Mouse (Mus musculus): ENCODE results near the gene Ccnyl1. TPM values are rescaled to one million over a fixed set of nuclear protein-coding genes. Genes with fewer than 3 reads are reported as not detected.

The Ccnyl1 gene
- polyA plus RNA-seq, 2 experiments from 2014 or later: 1.5 to 2.3 TPM

DNA sequence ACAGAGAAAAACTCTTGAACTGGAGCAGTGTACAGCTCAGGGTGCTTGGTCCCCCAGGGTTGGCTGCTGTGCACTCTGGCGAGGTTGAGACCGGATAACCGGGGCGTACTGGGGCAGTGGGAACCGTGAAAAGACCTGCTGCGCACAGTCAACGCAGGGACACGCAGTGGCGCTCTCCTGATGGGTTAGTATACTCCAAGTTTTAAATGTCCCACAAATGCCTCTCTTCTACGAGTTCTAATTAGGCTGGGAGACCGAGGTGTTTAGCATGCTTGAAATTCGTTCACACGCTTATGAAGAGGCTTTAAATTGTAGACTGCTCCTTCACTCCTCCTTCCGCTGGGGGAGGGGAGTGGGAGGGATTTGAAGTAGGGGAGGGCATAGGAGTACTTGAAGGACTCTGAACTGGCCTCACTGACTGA is 48.4 kb downstream of the Ccnyl1 start:
- no peak for ATAC-seq

DNA sequence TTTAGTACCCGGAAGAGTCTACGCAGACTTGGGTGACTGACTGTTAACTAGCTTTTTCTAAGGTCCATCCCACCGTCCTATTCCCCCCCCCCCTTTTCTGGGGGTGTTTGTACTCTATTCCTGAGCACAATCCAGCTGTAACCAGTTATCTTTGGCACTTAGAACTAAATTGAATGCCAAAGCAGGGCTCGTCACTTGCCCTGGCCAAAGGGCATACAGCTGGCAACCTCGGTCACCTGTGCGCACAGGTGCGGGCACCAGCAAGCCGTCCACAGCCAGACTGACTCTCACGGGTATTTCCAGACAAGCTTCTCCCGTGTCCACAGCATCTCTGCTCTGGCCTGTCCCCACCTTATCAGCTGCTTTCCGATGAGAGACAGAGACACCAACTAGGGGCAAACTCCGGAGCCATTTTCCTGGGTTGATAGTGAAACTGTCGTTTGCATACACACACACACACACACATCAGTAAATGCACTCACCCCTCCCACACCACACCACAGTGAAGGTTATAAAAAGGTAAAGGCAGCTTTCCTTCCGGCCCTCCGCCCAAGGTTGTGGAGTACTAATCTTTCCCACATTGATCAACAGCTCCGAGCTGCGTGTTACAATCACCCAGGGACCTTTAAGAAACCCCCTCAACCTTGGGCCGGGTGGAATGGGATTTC is 52.6 kb downstream of the Ccnyl1 start:
- ATAC-seq: no peak

DNA sequence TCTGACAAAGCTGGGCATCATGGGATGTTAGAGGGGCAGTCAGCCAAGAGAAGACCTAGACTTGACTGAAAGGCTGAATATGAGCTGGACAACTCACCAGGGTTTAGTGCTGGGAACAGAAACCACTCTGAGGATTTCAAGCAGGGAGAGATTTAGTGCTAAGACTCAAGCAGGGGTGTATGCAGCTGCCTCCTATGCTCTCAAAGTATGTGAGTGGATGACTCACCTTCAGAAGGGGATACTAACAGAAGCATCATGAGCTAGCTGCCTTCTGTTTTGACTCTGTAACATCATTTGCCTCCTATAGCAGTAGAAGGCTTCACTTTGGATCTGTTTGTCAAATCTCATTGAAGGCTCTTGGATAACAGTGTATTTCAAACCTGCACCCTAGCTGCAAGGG is 54.4 kb downstream of the Ccnyl1 start:
- ATAC-seq: no peak

DNA sequence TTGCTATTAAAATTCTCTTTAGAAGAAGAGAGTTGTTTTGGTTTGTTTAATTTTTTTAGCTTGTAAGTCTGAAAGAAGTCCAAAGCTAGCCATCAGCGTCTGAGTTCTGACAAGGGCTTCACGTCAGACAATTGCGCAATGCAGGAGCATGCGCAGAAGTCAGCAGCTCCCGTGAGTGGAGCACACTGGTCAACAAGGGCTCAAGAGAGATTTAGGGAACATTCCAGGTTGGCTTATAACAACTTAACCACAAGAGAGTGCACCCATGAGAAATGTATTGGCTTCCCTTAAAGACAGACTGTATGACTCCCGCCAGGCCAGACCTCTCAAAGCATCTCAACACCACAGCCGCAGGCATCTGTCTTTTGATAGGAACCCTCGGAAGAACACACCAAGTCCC is 62.9 kb downstream of the Ccnyl1 start:
- ATAC-seq: no peak

DNA sequence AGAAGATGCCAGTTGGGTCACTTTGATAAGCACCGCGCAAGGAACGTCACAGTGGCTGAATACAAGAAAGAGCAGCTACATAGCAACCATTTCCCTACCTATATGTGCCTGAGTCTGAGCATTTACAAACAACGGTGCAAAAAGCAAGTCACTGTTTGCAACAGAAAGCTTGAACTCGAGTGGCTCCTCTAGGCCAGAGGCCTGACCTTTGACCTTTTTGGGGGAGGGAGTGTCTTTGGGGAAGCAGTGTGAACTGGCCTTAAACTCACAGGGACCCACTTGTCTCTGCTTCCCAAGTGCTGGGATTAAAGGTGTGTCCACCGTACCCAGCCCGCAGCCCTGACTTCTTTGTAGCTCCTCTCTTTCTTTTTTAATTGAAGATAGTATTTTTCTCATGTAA is 63.4 kb downstream of the Ccnyl1 start:
- no peak for ATAC-seq

DNA sequence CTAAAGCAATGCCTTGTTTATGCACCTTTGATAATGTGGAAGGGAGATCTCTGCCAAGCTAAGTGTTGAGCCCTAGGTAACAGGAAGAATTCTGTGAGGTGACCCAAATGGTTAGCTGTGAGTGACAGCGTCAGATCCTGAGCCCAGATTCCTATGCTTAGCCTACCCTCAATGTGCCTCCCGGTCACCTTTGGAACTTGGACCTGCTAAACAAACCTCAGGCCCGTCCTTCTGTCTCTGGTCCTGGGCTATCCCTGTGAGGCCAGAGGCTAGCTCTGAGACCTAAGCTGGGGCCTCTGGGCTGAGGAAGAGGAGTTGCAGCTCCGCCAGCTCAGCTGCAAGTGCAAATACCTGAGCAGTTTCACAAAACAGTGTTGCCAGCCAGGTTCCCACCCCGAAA is 64.4 kb downstream of the Ccnyl1 start:
- no peak for ATAC-seq

DNA sequence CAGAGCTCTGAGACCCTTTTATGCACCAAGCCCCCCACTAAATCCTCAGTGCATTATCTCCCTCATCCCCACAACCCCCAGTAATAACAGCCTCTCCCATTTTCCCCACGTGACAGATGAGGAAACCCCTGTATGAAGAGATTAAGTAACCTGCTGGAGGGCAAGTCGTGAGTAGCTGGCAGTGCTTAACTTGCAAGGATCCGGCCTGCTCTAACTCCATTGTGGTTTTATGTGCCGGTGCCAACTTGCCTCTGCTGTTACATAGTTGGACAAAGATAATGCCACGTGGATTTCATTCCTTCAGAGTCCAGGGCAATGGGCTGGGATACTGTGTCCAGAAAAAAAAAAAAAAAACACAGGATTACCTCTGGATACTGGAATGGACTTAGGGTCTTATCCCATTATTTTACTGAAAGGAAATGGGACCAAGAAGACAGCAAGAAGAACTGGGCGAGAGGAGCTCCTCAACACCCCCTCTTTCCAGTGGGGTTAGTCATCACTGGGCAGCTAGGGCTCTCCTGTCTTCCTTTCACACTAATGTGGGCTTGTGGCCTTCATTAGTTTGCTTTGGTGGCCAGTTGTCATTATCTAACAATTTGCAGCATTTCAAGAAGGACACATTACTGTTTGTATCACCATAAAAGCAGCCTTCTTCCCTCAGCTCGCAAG is 65.8 kb downstream of the Ccnyl1 start:
- no peak for ATAC-seq

DNA sequence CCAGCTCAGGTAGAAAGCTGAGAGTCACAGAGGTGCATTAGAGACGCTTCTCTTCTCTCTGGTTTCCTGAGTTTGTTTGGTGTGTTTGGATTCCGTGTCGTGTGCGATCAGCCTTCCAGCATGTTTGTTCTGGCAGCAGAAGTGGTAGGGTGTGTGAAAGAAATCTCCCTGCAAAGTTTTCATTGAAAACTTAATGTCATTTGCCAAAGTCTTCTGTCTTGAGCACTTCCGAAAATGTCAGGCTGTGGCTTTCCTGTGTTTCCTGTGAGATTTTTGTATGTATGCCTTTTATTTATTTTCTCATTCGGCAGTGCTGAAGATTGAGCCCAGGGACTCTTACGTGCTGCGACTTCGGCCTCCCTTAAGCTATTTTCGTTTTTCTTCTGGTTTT is 66.4 kb downstream of the Ccnyl1 start:
- no peak for ATAC-seq

DNA sequence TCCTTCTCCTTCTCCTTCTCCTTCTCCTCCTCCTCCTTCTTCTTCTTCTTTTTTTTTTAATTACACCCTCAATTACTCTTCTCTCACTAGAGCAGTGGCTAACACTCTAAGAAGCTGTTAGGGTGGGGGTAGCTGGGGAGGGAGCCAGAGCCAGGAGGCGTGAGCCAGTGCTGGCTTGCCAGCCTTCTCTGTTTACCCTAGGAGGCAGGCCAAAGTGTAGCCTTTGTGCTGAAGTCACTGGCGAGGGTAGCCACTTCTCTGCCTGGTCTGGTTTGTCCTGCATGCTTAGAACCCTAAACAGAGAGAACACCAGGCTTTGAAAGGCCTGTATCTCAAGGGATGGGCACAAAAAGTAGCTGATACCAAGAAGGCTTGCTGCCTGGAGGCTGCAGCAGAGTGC is 67.0 kb downstream of the Ccnyl1 start:
- ATAC-seq: no peak

DNA sequence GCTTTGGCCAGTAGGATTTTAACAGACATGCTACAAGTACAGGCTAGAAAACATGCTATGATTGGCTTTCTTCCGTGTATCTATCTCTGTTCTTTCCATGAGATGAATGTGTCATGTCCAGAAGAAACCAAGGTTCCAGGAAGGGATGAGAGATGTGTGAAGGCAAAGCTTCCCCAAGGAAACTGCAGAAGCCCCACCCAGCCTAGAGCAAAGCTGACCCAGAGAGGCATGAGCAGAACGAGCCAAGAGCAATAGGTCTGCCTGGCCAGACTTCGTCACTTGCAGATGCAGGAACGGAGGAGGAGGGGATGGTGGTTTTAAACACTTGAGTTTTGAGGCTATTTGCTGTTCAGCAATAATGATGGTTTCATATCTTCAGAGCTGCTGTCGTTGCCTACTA is 67.5 kb downstream of the Ccnyl1 start:
- no peak for ATAC-seq

DNA sequence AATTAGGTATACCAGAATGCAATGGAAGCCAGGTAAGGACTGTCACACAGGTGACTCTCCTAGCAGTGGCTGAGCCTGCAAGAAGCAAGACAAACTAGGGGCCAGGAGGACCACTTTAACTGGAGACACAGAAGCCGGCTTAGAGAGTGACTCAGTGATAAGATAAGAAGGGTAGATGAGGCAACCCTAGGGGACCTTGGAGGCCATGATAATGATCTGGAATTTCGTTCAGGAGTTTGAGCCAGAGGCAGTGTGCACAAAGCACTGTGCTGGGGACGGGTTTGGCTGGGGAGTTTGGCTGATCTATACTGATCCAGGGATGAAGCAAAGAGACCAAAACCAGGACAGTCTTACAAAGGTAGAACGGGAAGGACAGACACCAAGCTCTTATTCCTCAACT is 71.4 kb downstream of the Ccnyl1 start:
- ATAC-seq: no peak

DNA sequence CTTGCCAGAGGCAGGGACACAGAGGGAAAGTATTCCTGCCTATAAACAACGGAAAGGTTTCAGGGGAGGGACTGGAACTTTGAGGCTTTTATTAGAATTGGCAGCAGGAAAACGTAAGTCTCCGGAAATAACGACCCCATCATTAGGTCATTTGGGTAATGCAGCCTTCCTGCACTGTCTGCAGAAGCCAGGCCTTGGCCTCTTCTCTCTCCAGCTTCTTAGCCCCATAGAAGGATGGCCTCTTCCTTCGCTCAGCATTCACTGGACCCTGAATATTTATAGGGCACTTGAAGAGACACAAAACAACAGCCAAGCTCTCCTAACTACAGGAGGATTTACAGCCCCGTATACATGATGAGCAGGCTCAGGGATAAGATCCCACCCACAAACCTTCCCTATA is 79.9 kb downstream of the Ccnyl1 start:
- no peak for ATAC-seq

DNA sequence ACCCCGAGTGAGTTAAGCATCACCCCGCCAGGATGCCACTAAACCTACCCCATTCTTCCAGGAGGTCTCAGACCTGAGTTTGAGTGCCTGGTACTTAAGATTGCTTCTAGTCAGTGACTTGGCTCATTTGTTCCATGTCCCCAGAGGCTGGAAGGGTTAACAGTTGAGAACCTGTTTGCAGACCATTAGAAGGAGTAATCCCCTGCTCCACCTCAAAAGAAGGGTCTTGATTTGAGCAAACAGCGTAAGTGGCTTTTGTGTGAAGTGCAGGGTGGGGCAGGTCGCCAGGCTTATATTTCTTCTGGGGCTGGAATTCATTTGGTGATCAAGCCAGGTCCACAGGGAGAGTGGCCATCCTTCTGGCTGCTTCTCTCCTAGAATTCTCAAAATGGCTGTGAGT is 83.0 kb downstream of the Ccnyl1 start:
- no peak for ATAC-seq

Other genes starting within 250 kb of the Ccnyl1 start
- gene Creb1, start 157.8 kb upstream of the Ccnyl1 start, polyA plus RNA-seq (2017; shearing (Covaris generic)): 10 to 100 TPM; 52.4 to 53.1 TPM
- gene Mettl21a, start 73.2 kb upstream of the Ccnyl1 start, polyA plus RNA-seq (2017; shearing (Covaris generic)): 10 to 100 TPM; 28.2 to 34.9 TPM
- under 1 TPM; 0.53 to 0.64 TPM for gene Fzd5, start 47.3 kb downstream of the Ccnyl1 start, polyA plus RNA-seq (2017; shearing (Covaris generic))